Mouse (Mus musculus) thymus, postnatal 25 days (tissue): ENCODE measurements around the gene Olfr589.
"Not testable (repeated sequence)": the region's sequence is repeated elsewhere in the genome, so short reads cannot be mapped to it uniquely, and the experiment has no call there.

Experiments used
- DNase-seq: peaks from one replicate; pipeline ENCODE4 v3.0.0; 2022

The Olfr589 gene

GRCm38 (mm10) chr7:103156256-103156655, at the start of gene Olfr589:
Gene Olfr589, minus strand, starts transcription at chr7:103156356.
- DNase-seq = no peak

GRCm38 (mm10) chr7:103184503-103184902, 28.3 kb upstream of the Olfr589 start, which contains the start of gene Olfr592:
Gene Olfr592, plus strand, starts transcription at chr7:103184803.
- DNase-seq = not testable (repeated sequence)

GRCm38 (mm10) chr7:103178240-103178639, 22.1 kb upstream of the Olfr589 start, which contains the start of gene Olfr591:
Gene Olfr591, minus strand, starts transcription at chr7:103178340.
- DNase-seq = no peak

- no peak for DNase-seq
Measured at GRCm38 (mm10) chr7:103169697-103170096, 13.5 kb upstream of the Olfr589 start.

GRCm38 (mm10) chr7:103140579-103140978, 15.6 kb downstream of the Olfr589 start, which contains the start of gene Olfr588-ps1:
Gene Olfr588-ps1, plus strand, starts transcription at chr7:103140879.
- no peak for DNase-seq

GRCm38 (mm10) chr7:103125538-103125937, 30.6 kb downstream of the Olfr589 start, which contains the start of gene Olfr586:
Gene Olfr586, minus strand, starts transcription at chr7:103125638.
- DNase-seq = no peak

- no peak for DNase-seq
Measured at GRCm38 (mm10) chr7:103119406-103119805, 36.8 kb downstream of the Olfr589 start.
